Mouse (Mus musculus): ENCODE data around the gene Gm45716. TPM values are rescaled to one million over a fixed set of nuclear protein-coding genes. Genes with fewer than 3 reads are reported as not detected.
"Not testable (repeated sequence)": the region's sequence is repeated elsewhere in the genome, so short reads cannot be mapped to it uniquely, and the experiment has no call there.

Gene Gm45716
- total RNA-seq, 1 experiment from 2014 or later: 25.2 TPM

GRCm38 (mm10) chr11:90269398-90270123, 82.1 kb downstream of the Gm45716 start:
- no peak for ATAC-seq (replicated peaks; ENCODE audit: insufficient number of reproducible peaks, low FRiP score, low TSS enrichment, poor library complexity, severe bottlenecking)

GRCm38 (mm10) chr11:90270132-90270877, 82.8 kb downstream of the Gm45716 start:
- no peak for ATAC-seq (replicated peaks; ENCODE audit: insufficient number of reproducible peaks, low FRiP score, low TSS enrichment, poor library complexity, severe bottlenecking)

- ATAC-seq (replicated peaks; ENCODE audit: insufficient number of reproducible peaks, low FRiP score, low TSS enrichment, poor library complexity, severe bottlenecking): no peak
These were observed 86.7 kb downstream of the Gm45716 start for GRCm38 (mm10) chr11:90274187-90274586.

- no peak for ATAC-seq (replicated peaks; ENCODE audit: insufficient number of reproducible peaks, low FRiP score, low TSS enrichment, poor library complexity, severe bottlenecking)
These were observed 88.2 kb downstream of the Gm45716 start for GRCm38 (mm10) chr11:90275663-90276062.

GRCm38 (mm10) chr11:90276150-90276549, 88.7 kb downstream of the Gm45716 start:
- ATAC-seq (replicated peaks; ENCODE audit: insufficient number of reproducible peaks, low FRiP score, low TSS enrichment, poor library complexity, severe bottlenecking): no peak

- no peak for ATAC-seq (replicated peaks; ENCODE audit: insufficient number of reproducible peaks, low FRiP score, low TSS enrichment, poor library complexity, severe bottlenecking)
These were observed 89.1 kb downstream of the Gm45716 start for GRCm38 (mm10) chr11:90276561-90276960.

GRCm38 (mm10) chr11:90280069-90280468, 92.6 kb downstream of the Gm45716 start:
- ATAC-seq (replicated peaks; ENCODE audit: insufficient number of reproducible peaks, low FRiP score, low TSS enrichment, poor library complexity, severe bottlenecking): no peak

GRCm38 (mm10) chr11:90281943-90282342, 94.5 kb downstream of the Gm45716 start:
- not testable (repeated sequence) for ATAC-seq (replicated peaks; ENCODE audit: insufficient number of reproducible peaks, low FRiP score, low TSS enrichment, poor library complexity, severe bottlenecking)

GRCm38 (mm10) chr11:90283159-90283558, 95.7 kb downstream of the Gm45716 start:
- ATAC-seq (replicated peaks; ENCODE audit: insufficient number of reproducible peaks, low FRiP score, low TSS enrichment, poor library complexity, severe bottlenecking): no peak

- no peak for ATAC-seq (replicated peaks; ENCODE audit: insufficient number of reproducible peaks, low FRiP score, low TSS enrichment, poor library complexity, severe bottlenecking)
These were observed 96.1 kb downstream of the Gm45716 start for GRCm38 (mm10) chr11:90283601-90284000.

- no peak for ATAC-seq (replicated peaks; ENCODE audit: insufficient number of reproducible peaks, low FRiP score, low TSS enrichment, poor library complexity, severe bottlenecking)
These were observed 96.6 kb downstream of the Gm45716 start for GRCm38 (mm10) chr11:90284079-90284478.

GRCm38 (mm10) chr11:90284623-90285022, 97.1 kb downstream of the Gm45716 start:
- ATAC-seq (replicated peaks; ENCODE audit: insufficient number of reproducible peaks, low FRiP score, low TSS enrichment, poor library complexity, severe bottlenecking): no peak

- no peak for ATAC-seq (replicated peaks; ENCODE audit: insufficient number of reproducible peaks, low FRiP score, low TSS enrichment, poor library complexity, severe bottlenecking)
These were observed 99.2 kb downstream of the Gm45716 start for GRCm38 (mm10) chr11:90286550-90287154.

GRCm38 (mm10) chr11:90291156-90291555, 103.7 kb downstream of the Gm45716 start:
- no peak for ATAC-seq (replicated peaks; ENCODE audit: insufficient number of reproducible peaks, low FRiP score, low TSS enrichment, poor library complexity, severe bottlenecking)

GRCm38 (mm10) chr11:90292766-90293165, 105.3 kb downstream of the Gm45716 start:
- no peak for ATAC-seq (replicated peaks; ENCODE audit: insufficient number of reproducible peaks, low FRiP score, low TSS enrichment, poor library complexity, severe bottlenecking)

GRCm38 (mm10) chr11:90294622-90295021, 107.1 kb downstream of the Gm45716 start:
- ATAC-seq (replicated peaks; ENCODE audit: insufficient number of reproducible peaks, low FRiP score, low TSS enrichment, poor library complexity, severe bottlenecking): no peak

Measured in monocyte, adult 5-6 weeks (primary cell).